In the genomic region with DNA sequence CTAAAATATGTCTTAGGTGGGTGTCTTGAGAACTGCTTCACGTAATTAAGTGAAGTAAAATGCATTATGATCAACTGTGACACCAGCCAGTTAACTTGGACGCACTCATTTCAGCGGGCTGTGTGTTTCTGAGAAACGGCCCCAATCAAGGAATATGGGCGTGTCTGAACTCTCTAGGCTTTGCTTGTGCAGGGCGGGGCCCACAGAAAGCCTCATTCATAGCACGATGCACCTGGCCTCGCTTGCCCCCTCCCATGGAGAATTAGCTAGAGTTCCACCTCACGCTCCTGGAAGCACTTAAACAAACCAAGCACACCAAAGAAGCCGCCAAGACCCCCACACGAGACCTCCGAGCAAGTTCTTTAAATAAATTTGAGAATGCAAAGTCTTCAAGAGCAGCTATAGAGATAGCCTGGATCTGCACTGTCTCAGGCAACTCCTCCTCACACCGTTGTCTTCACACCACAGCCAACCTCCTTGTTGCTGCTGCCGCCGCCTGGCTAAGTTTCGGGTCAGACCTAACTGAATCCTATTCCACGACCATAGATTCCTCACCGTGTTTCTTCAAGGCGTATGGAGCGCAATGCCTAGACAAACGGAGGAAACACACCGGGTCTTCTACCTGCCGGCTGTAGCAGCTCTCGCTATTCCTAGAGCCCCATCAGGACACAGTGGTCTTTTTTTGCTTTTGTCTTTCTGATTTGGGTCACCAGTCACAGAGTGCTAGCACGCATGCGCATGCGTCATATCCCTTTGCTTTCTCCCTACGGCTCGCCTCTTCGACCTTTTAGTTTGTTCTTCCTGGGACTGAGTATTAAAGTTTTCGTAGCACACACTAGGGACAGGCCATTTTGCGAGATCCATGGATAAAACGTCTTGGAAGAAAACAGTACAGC, we compare ENCODE assay signal across 10 mouse cellular contexts.
DNase-seq lines count a peak whose midpoint lies in the region; ATAC-seq lines count a peak whose summit lies in the region.
"Had no signal": no experiment of that assay in that cellular context is flagged by ENCODE, and none has a peak within 500 bp of the region (broad histone marks: within the 10 kb centered on the region; RNA-seq: fewer than 3 reads in every experiment).

No protein-coding gene starts in this region.

- H3K4me3 ChIP-seq in kidney, embryonic 15.5 days (replicated peaks), result no peak overlapping the region
- H3K4me3 ChIP-seq in forebrain, embryonic 12.5 days (replicated peaks), result no peak overlapping the region
- no peak overlapping the region for H3K4me3 ChIP-seq in midbrain, embryonic 16.5 days (ENCODE audit: low read depth, low read length)
- H3K4me3 ChIP-seq: embryonic facial prominence, embryonic 12.5 days had no signal

- peak overlapping the region; percentile 17; the same call in 1 of the 2 replicates for H3K4me2 ChIP-seq in kidney, embryonic 15.5 days
- H3K4me2 ChIP-seq in forebrain, embryonic 12.5 days, result 0 out of 2 replicates have a peak overlapping the region, but pooled peaks have one; percentile 4
- peak overlapping the region; percentile 4; the same call in 1 of the 2 replicates for H3K4me2 ChIP-seq in midbrain, embryonic 16.5 days (ENCODE audit: low read length)
- H3K4me2 ChIP-seq: embryonic facial prominence, embryonic 12.5 days had no signal

- intact Hi-C loops in left cerebral cortex, postnatal 4 days (cut with DNase I), result no loop called here

- H3K4me1 ChIP-seq in kidney, embryonic 15.5 days, result peaks cover 13% of the 10 kb centered on the region; the same call in 1 of the 2 replicates
- H3K4me1 ChIP-seq in forebrain, embryonic 12.5 days, result peaks cover 23% of the 10 kb centered on the region
- 0 out of 2 replicates have a peak, but pooled peaks cover 2% of the 10 kb centered on the region for H3K4me1 ChIP-seq in midbrain, embryonic 16.5 days (ENCODE audit: control insufficient read depth, insufficient read depth, low read length)

- no peaks in the 10 kb centered on the region for H3K36me3 ChIP-seq in kidney, embryonic 15.5 days
- no peaks in the 10 kb centered on the region for H3K36me3 ChIP-seq in forebrain, embryonic 12.5 days (replicated peaks)
- no peaks in the 10 kb centered on the region for H3K36me3 ChIP-seq in midbrain, embryonic 16.5 days (ENCODE audit: control insufficient read depth, insufficient read depth, low read length)
- H3K36me3 ChIP-seq: embryonic facial prominence, embryonic 12.5 days; G1E had no signal

- no peak for DNase-seq in kidney, adult 18-20 months
- DNase-seq in brain, adult 2 months (ENCODE audit: low read depth, low spot score), result peak; percentile 49
- no peak for DNase-seq in right cerebral cortex, postnatal 14 days
- DNase-seq in left cerebral cortex, postnatal 4 days, result no peak
- DNase-seq: adrenal gland, postnatal 36 days had no signal

- no peak overlapping the region for H3K27ac ChIP-seq in kidney, embryonic 15.5 days
- no peak overlapping the region for H3K27ac ChIP-seq in forebrain, embryonic 12.5 days
- no peak overlapping the region for H3K27ac ChIP-seq in midbrain, embryonic 16.5 days (ENCODE audit: low read length)
- H3K27ac ChIP-seq: embryonic facial prominence, embryonic 12.5 days had no signal

- no peaks in the 10 kb centered on the region for H3K27me3 ChIP-seq in kidney, embryonic 15.5 days
- no peaks in the 10 kb centered on the region for H3K27me3 ChIP-seq in forebrain, embryonic 12.5 days
- no peaks in the 10 kb centered on the region for H3K27me3 ChIP-seq in midbrain, embryonic 16.5 days (ENCODE audit: control insufficient read depth, insufficient read depth, low read depth, low read length)
- H3K27me3 ChIP-seq: embryonic facial prominence, embryonic 12.5 days had no signal

- ATAC-seq in kidney, embryonic 15.5 days (replicated peaks; ENCODE audit: low FRiP score), result no peak
- no peak; the same call in 1 of the 2 replicates for ATAC-seq in forebrain, embryonic 12.5 days (ENCODE audit: low FRiP score)
- ATAC-seq in midbrain, embryonic 16.5 days, result peak; percentile 10; the same call in 1 of the 2 replicates

- WGBS in kidney, embryonic 15.5 days, result 70% methylated on average over 33 of the region's 33 CpGs
- 75% methylated on average over 33 of the region's 33 CpGs for WGBS in forebrain, embryonic 12.5 days
- 80% methylated on average over 33 of the region's 33 CpGs for WGBS in midbrain, embryonic 16.5 days

- H3K9me3 ChIP-seq in kidney, embryonic 15.5 days (replicated peaks), result no peaks in the 10 kb centered on the region
- no peaks in the 10 kb centered on the region for H3K9me3 ChIP-seq in forebrain, embryonic 12.5 days
- H3K9me3 ChIP-seq in midbrain, embryonic 16.5 days (replicated peaks; ENCODE audit: control insufficient read depth, low read length, poor library complexity, severe bottlenecking), result no peaks in the 10 kb centered on the region
- H3K9me3 ChIP-seq: embryonic facial prominence, embryonic 12.5 days; G1E had no signal

- H3K9ac ChIP-seq in kidney, embryonic 15.5 days, result no peak overlapping the region
- H3K9ac ChIP-seq in forebrain, embryonic 12.5 days, result no peak overlapping the region
- no peak overlapping the region for H3K9ac ChIP-seq in midbrain, embryonic 16.5 days (ENCODE audit: low read depth, low read length)
- H3K9ac ChIP-seq: embryonic facial prominence, embryonic 12.5 days had no signal
